Mouse (Mus musculus) embryo, embryonic 10.5 days (tissue): ENCODE data around the gene Nt5c3.

Experiments
- DNase-seq: peaks from one replicate; pipeline ENCODE4 v3.0.0-alpha.2; 2015; ENCODE audit warnings: low spot score

The Nt5c3 gene

GRCm38 (mm10) chr6:56835532-56835931, 88.2 kb downstream of the Nt5c3 start:
- no peak for DNase-seq

- DNase-seq, result peak; percentile 15
These were observed 89.0 kb downstream of the Nt5c3 start for GRCm38 (mm10) chr6:56834769-56835168.

GRCm38 (mm10) chr6:56832830-56833229, 90.9 kb downstream of the Nt5c3 start:
- peak; percentile 22 for DNase-seq

- DNase-seq, result peak; percentile 66
These were observed 91.3 kb downstream of the Nt5c3 start for GRCm38 (mm10) chr6:56832407-56832796.
